Mouse (Mus musculus) c-Kit-negative CD71-positive TER-119-positive erythroid progenitor cells, embryonic 14.5 days (primary cell): ENCODE data around the gene Dnah10.

ENCODE experiments used
- DNase-seq: peaks from one replicate; pipeline ENCODE4 v3.0.0-alpha.2; 2013; ENCODE audit warnings: low read depth, low spot score

Gene Dnah10

GRCm38 (mm10) chr5:124862871-124863741 lies 138.2 kb downstream of the Dnah10 start:
- DNase-seq: peak; percentile 21

- DNase-seq: no peak
Measured at GRCm38 (mm10) chr5:124868981-124869380, 144.1 kb downstream of the Dnah10 start.

- DNase-seq: no peak
Measured at GRCm38 (mm10) chr5:124872033-124872432, 147.1 kb downstream of the Dnah10 start.

- no peak for DNase-seq
Measured at GRCm38 (mm10) chr5:124873096-124873495, 148.2 kb downstream of the Dnah10 start.

GRCm38 (mm10) chr5:124873890-124874601 lies 149.2 kb downstream of the Dnah10 start:
- no peak for DNase-seq

GRCm38 (mm10) chr5:124879251-124879650 lies 154.4 kb downstream of the Dnah10 start:
- DNase-seq: no peak

- no peak for DNase-seq
Measured at GRCm38 (mm10) chr5:124879801-124880200, 154.9 kb downstream of the Dnah10 start.

GRCm38 (mm10) chr5:124883877-124884276 lies 159.0 kb downstream of the Dnah10 start:
- no peak for DNase-seq
